Mouse (Mus musculus): ENCODE data around the gene Rpl38. TPM values are rescaled to one million over a fixed set of nuclear protein-coding genes. Genes with fewer than 3 reads are reported as not detected.
"Not testable (repeated sequence)": the region's sequence is repeated elsewhere in the genome, so short reads cannot be mapped to it uniquely, and the experiment has no call there.

The Rpl38 gene
- polyA plus RNA-seq, 1 experiment = 1,001 TPM

GRCm38 (mm10) chr11:114668741-114669623 is 658 bp downstream of the Rpl38 start:
- Histone ChIP-seq H3K27ac (replicated peaks; ENCODE audit: low read depth, low read length) (peak overlapping the region; percentile 32), H3K4me3 (ENCODE audit: insufficient read depth, low read depth, low read length) (peak overlapping the region; percentile 83), H3K4me1 (ENCODE audit: control insufficient read depth, insufficient read depth, insufficient read length, low read length) (peaks cover 8% of the 10 kb centered on the region; the same call in 1 of the 2 replicates)

- Histone ChIP-seq H3K4me3 (ENCODE audit: insufficient read depth, low read depth, low read length) (peak overlapping the region; percentile 83), H3K4me1 (ENCODE audit: control insufficient read depth, insufficient read depth, insufficient read length, low read length) (peaks cover 8% of the 10 kb centered on the region; the same call in 1 of the 2 replicates), H3K27ac (replicated peaks; ENCODE audit: low read depth, low read length) (peak overlapping the region; percentile 32)
These were observed 1.4 kb downstream of the Rpl38 start for GRCm38 (mm10) chr11:114669651-114670168.

- Histone ChIP-seq H3K4me3 (ENCODE audit: insufficient read depth, low read depth, low read length) (no peak overlapping the region), H3K4me1 (ENCODE audit: control insufficient read depth, insufficient read depth, insufficient read length, low read length) (peaks cover 8% of the 10 kb centered on the region; the same call in 1 of the 2 replicates), H3K27ac (replicated peaks; ENCODE audit: low read depth, low read length) (no peak overlapping the region)
These were observed 2.8 kb downstream of the Rpl38 start for GRCm38 (mm10) chr11:114671147-114671546.

GRCm38 (mm10) chr11:114672794-114673718 is 4.7 kb downstream of the Rpl38 start:
- Histone ChIP-seq H3K27ac (replicated peaks; ENCODE audit: low read depth, low read length) (no peak overlapping the region), H3K4me1 (ENCODE audit: control insufficient read depth, insufficient read depth, insufficient read length, low read length) (peaks cover 8% of the 10 kb centered on the region; the same call in 1 of the 2 replicates), H3K4me3 (ENCODE audit: insufficient read depth, low read depth, low read length) (no peak overlapping the region)

GRCm38 (mm10) chr11:114673719-114674050 is 5.4 kb downstream of the Rpl38 start:
- Histone ChIP-seq H3K27ac (replicated peaks; ENCODE audit: low read depth, low read length) (no peak overlapping the region), H3K4me1 (ENCODE audit: control insufficient read depth, insufficient read depth, insufficient read length, low read length) (peaks cover 10% of the 10 kb centered on the region; the same call in 1 of the 2 replicates)

GRCm38 (mm10) chr11:114674180-114674579 is 5.9 kb downstream of the Rpl38 start:
- Histone ChIP-seq H3K4me1 (ENCODE audit: control insufficient read depth, insufficient read depth, insufficient read length, low read length) (peaks cover 11% of the 10 kb centered on the region), H3K27ac (replicated peaks; ENCODE audit: low read depth, low read length) (no peak overlapping the region), H3K4me3 (ENCODE audit: insufficient read depth, low read depth, low read length) (no peak overlapping the region)

More at GRCm38 (mm10) chr11:114673719-114674050, 5.4 kb downstream of the Rpl38 start:
- no peak overlapping the region for H3K4me3 ChIP-seq (ENCODE audit: insufficient read depth, low read depth, low read length)

GRCm38 (mm10) chr11:114674796-114675195 is 6.5 kb downstream of the Rpl38 start:
- H3K4me1 ChIP-seq (ENCODE audit: control insufficient read depth, insufficient read depth, insufficient read length, low read length) = peaks cover 16% of the 10 kb centered on the region
- not testable (repeated sequence) for H3K4me3 ChIP-seq (ENCODE audit: insufficient read depth, low read depth, low read length); H3K27ac ChIP-seq (replicated peaks; ENCODE audit: low read depth, low read length)

GRCm38 (mm10) chr11:114675341-114675825 is 7.1 kb downstream of the Rpl38 start, which contains the start of gene Ttyh2:
Gene Ttyh2 (plus strand): TSS chr11:114675431.
- H3K4me3 ChIP-seq (ENCODE audit: insufficient read depth, low read depth, low read length) = peak within 1 kb of the TSS; percentile 91
- peak within 1 kb of the TSS; percentile 75 for H3K27ac ChIP-seq (replicated peaks; ENCODE audit: low read depth, low read length)

GRCm38 (mm10) chr11:114675826-114676401 is 7.6 kb downstream of the Rpl38 start:
- H3K27ac ChIP-seq (replicated peaks; ENCODE audit: low read depth, low read length) = peak overlapping the region; percentile 75
- peaks cover 16% of the 10 kb centered on the region for H3K4me1 ChIP-seq (ENCODE audit: control insufficient read depth, insufficient read depth, insufficient read length, low read length)
- H3K4me3 ChIP-seq (ENCODE audit: insufficient read depth, low read depth, low read length) = peak overlapping the region; percentile 91

More at GRCm38 (mm10) chr11:114675341-114675825, 7.1 kb downstream of the Rpl38 start, which contains the start of gene Ttyh2:
- H3K4me1 ChIP-seq (ENCODE audit: control insufficient read depth, insufficient read depth, insufficient read length, low read length) = peaks cover 18% of the 10 kb centered on the region

GRCm38 (mm10) chr11:114676431-114676830 is 8.1 kb downstream of the Rpl38 start:
- H3K27ac ChIP-seq (replicated peaks; ENCODE audit: low read depth, low read length) = peak overlapping the region; percentile 75
- H3K4me1 ChIP-seq (ENCODE audit: control insufficient read depth, insufficient read depth, insufficient read length, low read length) = peaks cover 16% of the 10 kb centered on the region
- H3K4me3 ChIP-seq (ENCODE audit: insufficient read depth, low read depth, low read length) = peak overlapping the region; percentile 91

GRCm38 (mm10) chr11:114676896-114677530 is 8.7 kb downstream of the Rpl38 start:
- Histone ChIP-seq H3K4me1 (ENCODE audit: control insufficient read depth, insufficient read depth, insufficient read length, low read length) (peaks cover 16% of the 10 kb centered on the region), H3K4me3 (ENCODE audit: insufficient read depth, low read depth, low read length) (peak overlapping the region; percentile 91; the same call in 1 of the 2 replicates), H3K27ac (replicated peaks; ENCODE audit: low read depth, low read length) (peak overlapping the region; percentile 75; the same call in 1 of the 2 replicates)

GRCm38 (mm10) chr11:114679582-114679981 is 11.3 kb downstream of the Rpl38 start:
- Histone ChIP-seq H3K27ac (replicated peaks; ENCODE audit: low read depth, low read length) (peak overlapping the region; percentile 69), H3K4me3 (ENCODE audit: insufficient read depth, low read depth, low read length) (no peak overlapping the region), H3K4me1 (ENCODE audit: control insufficient read depth, insufficient read depth, insufficient read length, low read length) (peaks cover 16% of the 10 kb centered on the region)

GRCm38 (mm10) chr11:114680291-114680690 is 12.0 kb downstream of the Rpl38 start:
- peaks cover 22% of the 10 kb centered on the region for H3K4me1 ChIP-seq (ENCODE audit: control insufficient read depth, insufficient read depth, insufficient read length, low read length)

GRCm38 (mm10) chr11:114681054-114681453 is 12.7 kb downstream of the Rpl38 start:
- H3K27ac ChIP-seq (replicated peaks; ENCODE audit: low read depth, low read length) = no peak overlapping the region
- H3K4me3 ChIP-seq (ENCODE audit: insufficient read depth, low read depth, low read length) = no peak overlapping the region
- peaks cover 22% of the 10 kb centered on the region for H3K4me1 ChIP-seq (ENCODE audit: control insufficient read depth, insufficient read depth, insufficient read length, low read length)

More at GRCm38 (mm10) chr11:114680291-114680690, 12.0 kb downstream of the Rpl38 start:
- Histone ChIP-seq H3K4me3 (ENCODE audit: insufficient read depth, low read depth, low read length) (no peak overlapping the region), H3K27ac (replicated peaks; ENCODE audit: low read depth, low read length) (peak overlapping the region; percentile 69)

Measured in brown adipose tissue, adult 24 weeks (tissue).